In the genomic region with DNA sequence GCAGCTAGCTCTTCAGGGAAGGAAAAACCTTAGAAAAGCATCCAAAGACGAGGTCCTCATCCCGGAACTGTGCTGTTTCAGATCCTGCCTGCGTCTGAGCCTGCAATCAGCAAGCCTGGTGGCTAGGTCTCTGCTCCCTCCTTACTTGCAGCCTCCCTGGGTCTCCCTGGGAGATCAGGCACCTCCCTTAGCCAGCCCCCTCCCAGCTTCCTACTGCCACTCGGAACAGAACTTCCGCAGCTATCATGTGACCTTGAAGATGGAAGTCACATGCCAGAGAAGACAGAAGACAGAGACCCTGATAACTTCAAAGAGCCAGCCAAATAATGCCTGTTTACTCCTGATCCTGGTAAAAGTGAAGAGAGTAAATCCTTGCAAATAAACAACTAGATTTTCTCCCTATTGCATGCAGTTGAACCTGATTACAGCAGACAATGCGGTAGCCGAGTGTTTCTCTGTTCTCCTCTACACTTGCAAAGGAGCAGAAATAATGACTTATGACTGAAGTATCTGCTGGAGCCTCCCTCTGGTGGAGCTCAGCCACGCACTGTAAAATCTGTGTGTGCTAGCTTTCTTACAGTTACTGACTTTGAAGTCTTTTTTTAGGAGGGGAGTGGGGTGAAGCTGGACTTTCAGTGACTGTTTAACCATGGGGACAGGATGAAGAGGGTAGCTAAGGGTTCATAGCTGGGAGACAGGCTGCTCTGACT, we compare ENCODE assay signal across 8 mouse cellular contexts. TPM values are rescaled to one million over a fixed set of nuclear protein-coding genes. Genes with fewer than 3 reads are reported as not detected.
A peak's percentile ranks its signal among the peaks of the same experiment; 100 is the strongest.
DNase-seq lines count a peak whose midpoint lies in the region; ATAC-seq and TF ChIP-seq lines count a peak whose summit lies in the region.

No protein-coding gene starts in this region.

- no peak overlapping the region for H3K4me2 ChIP-seq in forebrain, postnatal 0 days (ENCODE audit: low read depth)
- H3K4me2 ChIP-seq in forebrain, embryonic 11.5 days (ENCODE audit: low read depth, low read length, severe bottlenecking) = no peak overlapping the region
- no peak overlapping the region for H3K4me2 ChIP-seq in CH12.LX (ENCODE audit: insufficient read depth, low read depth, poor library complexity, severe bottlenecking)
- H3K4me2 ChIP-seq in embryonic facial prominence, embryonic 15.5 days (replicated peaks) = peak overlapping the region; percentile 27
- peak overlapping the region; percentile 50 for H3K4me2 ChIP-seq in intestine, embryonic 16.5 days (ENCODE audit: low read depth, low read length)
- H3K4me2 ChIP-seq in lung, embryonic 16.5 days (ENCODE audit: low read depth, low read length) = peak overlapping the region; percentile 31
- H3K4me2 ChIP-seq in hindbrain, embryonic 16.5 days (ENCODE audit: low read length) = no peak overlapping the region

- WGBS in forebrain, postnatal 0 days = 52% methylated on average over 8 of the region's 8 CpGs
- WGBS in forebrain, embryonic 11.5 days = 64% methylated on average over 8 of the region's 8 CpGs
- 33% methylated on average over 8 of the region's 8 CpGs for WGBS in embryonic facial prominence, embryonic 15.5 days
- 26% methylated on average over 8 of the region's 8 CpGs for WGBS in intestine, embryonic 16.5 days
- 33% methylated on average over 8 of the region's 8 CpGs for WGBS in lung, embryonic 16.5 days
- WGBS in thymus, adult 2 months = 21% methylated on average over 8 of the region's 8 CpGs
- 50% methylated on average over 8 of the region's 8 CpGs for WGBS in hindbrain, embryonic 16.5 days

- no peaks in the 10 kb centered on the region for H3K27me3 ChIP-seq in forebrain, postnatal 0 days (ENCODE audit: insufficient read depth, low read length)
- no peaks in the 10 kb centered on the region for H3K27me3 ChIP-seq in forebrain, embryonic 11.5 days (ENCODE audit: control insufficient read depth, insufficient read depth, low read length)
- H3K27me3 ChIP-seq in CH12.LX (replicated peaks) = no peaks in the 10 kb centered on the region
- no peaks in the 10 kb centered on the region for H3K27me3 ChIP-seq in embryonic facial prominence, embryonic 15.5 days
- H3K27me3 ChIP-seq in intestine, embryonic 16.5 days (replicated peaks; ENCODE audit: control insufficient read depth, insufficient read depth, low read length) = no peaks in the 10 kb centered on the region
- no peaks in the 10 kb centered on the region for H3K27me3 ChIP-seq in lung, embryonic 16.5 days (ENCODE audit: control insufficient read depth, insufficient read depth, low read depth, low read length)
- no peaks in the 10 kb centered on the region for H3K27me3 ChIP-seq in thymus, adult 2 months (ENCODE audit: control insufficient read depth, insufficient read depth, low read length)
- H3K27me3 ChIP-seq in hindbrain, embryonic 16.5 days (replicated peaks; ENCODE audit: control insufficient read depth, insufficient read depth, low read length) = no peaks in the 10 kb centered on the region

- no peak for TF ChIP-seq RAD21 in CH12.LX (IDR thresholded peaks at IDR 0.05; ENCODE audit: low read depth, low read length)

- TF ChIP-seq POLR2A in CH12.LX (IDR thresholded peaks at IDR 0.05; ENCODE audit: low read depth, low read length) = peak; percentile 26; the same call in 1 of the 2 replicates
- peak; percentile 49; the same call in 1 of the 2 replicates for TF ChIP-seq POLR2A in thymus, adult 2 months (IDR thresholded peaks at IDR 0.05; ENCODE audit: control insufficient read depth, extremely low read depth, insufficient read depth, low read length, poor library complexity)

- no peak overlapping the region for H3K27ac ChIP-seq in forebrain, postnatal 0 days (ENCODE audit: low read depth, low read length)
- H3K27ac ChIP-seq in forebrain, embryonic 11.5 days (ENCODE audit: low read depth, low read length) = no peak overlapping the region
- H3K27ac ChIP-seq in CH12.LX (ENCODE audit: insufficient read depth, low read depth) = no peak overlapping the region
- H3K27ac ChIP-seq in embryonic facial prominence, embryonic 15.5 days (replicated peaks) = no peak overlapping the region
- 0 out of 2 replicates have a peak overlapping the region, but pooled peaks have one; percentile 3 for H3K27ac ChIP-seq in intestine, embryonic 16.5 days (ENCODE audit: low read length)
- H3K27ac ChIP-seq in lung, embryonic 16.5 days (ENCODE audit: low read length) = no peak overlapping the region
- H3K27ac ChIP-seq in thymus, adult 2 months (ENCODE audit: control insufficient read depth, insufficient read depth, low read length) = peak overlapping the region; percentile 51
- no peak overlapping the region for H3K27ac ChIP-seq in hindbrain, embryonic 16.5 days (ENCODE audit: low read depth, low read length)

- H3K36me3 ChIP-seq in forebrain, postnatal 0 days (ENCODE audit: insufficient read depth) = no peaks in the 10 kb centered on the region
- H3K36me3 ChIP-seq in forebrain, embryonic 11.5 days (ENCODE audit: control insufficient read depth, insufficient read depth, low read length) = no peaks in the 10 kb centered on the region
- H3K36me3 ChIP-seq in CH12.LX (replicated peaks in 1 of 2; ENCODE audit: control insufficient read depth in 1 of 2, insufficient read depth in 1 of 2, low read length in 1 of 2) = no peaks in the 10 kb centered on the region
- H3K36me3 ChIP-seq in embryonic facial prominence, embryonic 15.5 days = no peaks in the 10 kb centered on the region
- no peaks in the 10 kb centered on the region for H3K36me3 ChIP-seq in intestine, embryonic 16.5 days (ENCODE audit: control insufficient read depth, insufficient read depth, low read length)
- H3K36me3 ChIP-seq in lung, embryonic 16.5 days (ENCODE audit: control insufficient read depth, insufficient read depth, low read length) = no peaks in the 10 kb centered on the region
- no peaks in the 10 kb centered on the region for H3K36me3 ChIP-seq in thymus, adult 2 months (ENCODE audit: control insufficient read depth, insufficient read depth, low read length)
- no peaks in the 10 kb centered on the region for H3K36me3 ChIP-seq in hindbrain, embryonic 16.5 days (ENCODE audit: control insufficient read depth, insufficient read depth, low read length)

- dilution Hi-C loops in CH12.LX (cut with MboI; ENCODE audit: extremely low pct_ligation_motif_present, extremely low pct_unique_long_range_greater_than_20kb, low sequenced_read_pairs) = no loop called here

- H3K9me3 ChIP-seq in forebrain, postnatal 0 days (ENCODE audit: low read length) = no peaks in the 10 kb centered on the region
- H3K9me3 ChIP-seq in forebrain, embryonic 11.5 days (ENCODE audit: control insufficient read depth, low read length) = no peaks in the 10 kb centered on the region
- no peaks in the 10 kb centered on the region for H3K9me3 ChIP-seq in CH12.LX (replicated peaks; ENCODE audit: low read length)
- H3K9me3 ChIP-seq in embryonic facial prominence, embryonic 15.5 days (replicated peaks) = no peaks in the 10 kb centered on the region
- H3K9me3 ChIP-seq in intestine, embryonic 16.5 days (ENCODE audit: control insufficient read depth, low read length) = no peaks in the 10 kb centered on the region
- no peaks in the 10 kb centered on the region for H3K9me3 ChIP-seq in lung, embryonic 16.5 days (ENCODE audit: control insufficient read depth, low read length)
- no peaks in the 10 kb centered on the region for H3K9me3 ChIP-seq in hindbrain, embryonic 16.5 days (ENCODE audit: control insufficient read depth, low read length)

- no peak for DNase-seq in forebrain, postnatal 0 days
- DNase-seq in forebrain, embryonic 11.5 days (ENCODE audit: low spot score) = no peak
- no peak for DNase-seq in CH12.LX (ENCODE audit: extremely low read depth)
- DNase-seq in thymus, adult 2 months = peak; percentile 66

- TF ChIP-seq CTCF in forebrain, postnatal 0 days (IDR thresholded peaks at IDR 0.05; ENCODE audit: low read depth) = peak; percentile 25; the same call in 1 of the 2 replicates
- TF ChIP-seq CTCF in CH12.LX (conservative IDR thresholded peaks at IDR 0.05 in 1 of 2, IDR thresholded peaks at IDR 0.05 in 1 of 2; ENCODE audit: low read depth in 2 of 2, low read length in 2 of 2) = no peak
- TF ChIP-seq CTCF in thymus, adult 2 months (IDR thresholded peaks at IDR 0.05; ENCODE audit: borderline replicate concordance, control insufficient read depth, extremely low read depth, insufficient read depth, low read length, poor library complexity) = no peak

- H3K79me2 ChIP-seq in CH12.LX (replicated peaks; ENCODE audit: control insufficient read depth, extremely low read depth, insufficient read depth, poor library complexity, severe bottlenecking) = no peaks in the 10 kb centered on the region

- no peaks in the 10 kb centered on the region for H3K4me1 ChIP-seq in forebrain, postnatal 0 days (ENCODE audit: insufficient read depth)
- no peaks in the 10 kb centered on the region for H3K4me1 ChIP-seq in forebrain, embryonic 11.5 days (replicated peaks; ENCODE audit: control insufficient read depth, insufficient read depth, low read length)
- H3K4me1 ChIP-seq in CH12.LX (ENCODE audit: control insufficient read depth in 1 of 2, insufficient read depth in 2 of 2) = peaks cover 15 to 53% of the 10 kb centered on the region in 2 experiments
- H3K4me1 ChIP-seq in embryonic facial prominence, embryonic 15.5 days = peaks cover 17% of the 10 kb centered on the region; the same call in 1 of the 2 replicates
- peaks cover 12% of the 10 kb centered on the region for H3K4me1 ChIP-seq in intestine, embryonic 16.5 days (ENCODE audit: control insufficient read depth, insufficient read depth, low read length)
- H3K4me1 ChIP-seq in lung, embryonic 16.5 days (replicated peaks; ENCODE audit: control insufficient read depth, insufficient read depth, low read length) = peaks cover 11% of the 10 kb centered on the region
- peaks cover 37% of the 10 kb centered on the region for H3K4me1 ChIP-seq in thymus, adult 2 months (replicated peaks; ENCODE audit: control insufficient read depth, insufficient read depth, low read length)
- H3K4me1 ChIP-seq in hindbrain, embryonic 16.5 days (ENCODE audit: control insufficient read depth, insufficient read depth, low read depth, low read length) = no peaks in the 10 kb centered on the region

- no peak overlapping the region for H3K9ac ChIP-seq in forebrain, postnatal 0 days
- H3K9ac ChIP-seq in forebrain, embryonic 11.5 days (ENCODE audit: low read length) = no peak overlapping the region
- H3K9ac ChIP-seq in CH12.LX (ENCODE audit: insufficient read depth, low read depth) = peak overlapping the region; percentile 5; the same call in 1 of the 2 replicates
- no peak overlapping the region for H3K9ac ChIP-seq in embryonic facial prominence, embryonic 15.5 days
- H3K9ac ChIP-seq in intestine, embryonic 16.5 days (ENCODE audit: low read depth, low read length) = peak overlapping the region; percentile 61
- H3K9ac ChIP-seq in lung, embryonic 16.5 days (ENCODE audit: low read length) = no peak overlapping the region
- no peak overlapping the region for H3K9ac ChIP-seq in hindbrain, embryonic 16.5 days (ENCODE audit: low read depth, low read length)

- ATAC-seq in forebrain, postnatal 0 days = peak; percentile 47; the same call in 1 of the 2 replicates
- no peak for ATAC-seq in forebrain, embryonic 11.5 days (replicated peaks; ENCODE audit: low FRiP score)
- ATAC-seq in embryonic facial prominence, embryonic 15.5 days (ENCODE audit: insufficient number of reproducible peaks, low FRiP score, low TSS enrichment, low read depth) = no peak
- peak; percentile 56 for ATAC-seq in intestine, embryonic 16.5 days
- ATAC-seq in lung, embryonic 16.5 days (ENCODE audit: low read depth) = peak; percentile 46; the same call in 1 of the 2 replicates
- ATAC-seq in hindbrain, embryonic 16.5 days = no peak

- in situ Hi-C loops in CH12.LX (cut with MboI; ENCODE audit: low pct_ligation_motif_present, low pct_unique_long_range_greater_than_20kb, low sequenced_read_pairs) = no loop called here

- no peak for TF ChIP-seq EP300 in CH12.LX (IDR thresholded peaks at IDR 0.05; ENCODE audit: low read length)

- no peak overlapping the region for H3K4me3 ChIP-seq in forebrain, postnatal 0 days (ENCODE audit: low read depth, low read length)
- H3K4me3 ChIP-seq in forebrain, embryonic 11.5 days (ENCODE audit: low read depth, low read length) = no peak overlapping the region
- peak overlapping the region in 2 of 3 experiments; percentile 11 to 32 for H3K4me3 ChIP-seq in CH12.LX (replicated peaks in 1 of 3; ENCODE audit: low read depth in 2 of 3, low read length in 2 of 3, poor library complexity in 1 of 3)
- H3K4me3 ChIP-seq in embryonic facial prominence, embryonic 15.5 days (replicated peaks) = peak overlapping the region; percentile 8; the same call in 1 of the 2 replicates
- H3K4me3 ChIP-seq in intestine, embryonic 16.5 days (ENCODE audit: low read length) = peak overlapping the region; percentile 26
- peak overlapping the region; percentile 1; the same call in 1 of the 2 replicates for H3K4me3 ChIP-seq in lung, embryonic 16.5 days (ENCODE audit: low read length)
- peak overlapping the region; percentile 42 for H3K4me3 ChIP-seq in thymus, adult 2 months (ENCODE audit: control insufficient read depth, insufficient read depth, low read length)
- no peak overlapping the region for H3K4me3 ChIP-seq in hindbrain, embryonic 16.5 days (ENCODE audit: low read length)

RNA-seq across cellular contexts. Expression of gene Wdr26, which starts 22.7 kb away (rescaled TPM):
- 51.5 and 55.6 TPM in 2 replicates for total RNA-seq in forebrain, postnatal 0 days (2014; rRNA removed)
- 26.1 and 43.0 TPM in 2 replicates for polyA plus RNA-seq in forebrain, postnatal 0 days (2015; fragmentation: Nextera tagmentation; extraction: Ambion mirVana)
- polyA plus RNA-seq in forebrain, embryonic 11.5 days (2014; fragmentation: Nextera tagmentation; extraction: Ambion mirVana) = 34.1 and 45.0 TPM in 2 replicates
- total RNA-seq in CH12.LX (2012; rRNA removed) (32.4 and 32.9 TPM in 2 replicates), CH12.LX (2014; rRNA removed) (34.2 and 38.7 TPM in 2 replicates)
- 50.8 and 65.0 TPM in 2 replicates for polyA plus RNA-seq in CH12.LX (2012; ENCODE audit: insufficient read length, low read depth)
- 38.0 and 39.8 TPM in 2 replicates for polyA plus RNA-seq in embryonic facial prominence, embryonic 15.5 days (2015; fragmentation: Nextera tagmentation; extraction: Ambion mirVana)
- 22.4 and 25.5 TPM in 2 replicates for polyA plus RNA-seq in intestine, embryonic 16.5 days (2015; fragmentation: Nextera tagmentation; extraction: Ambion mirVana)
- polyA plus RNA-seq in lung, embryonic 16.5 days (2015; fragmentation: Nextera tagmentation; extraction: Ambion mirVana) = 30.0 and 30.2 TPM in 2 replicates
- polyA plus RNA-seq in thymus, adult 2 months (2012; rRNA removed) = 62.4 and 74.9 TPM in 2 replicates
- 29.5 and 30.0 TPM in 2 replicates for polyA plus RNA-seq in hindbrain, embryonic 16.5 days (2015; fragmentation: Nextera tagmentation; extraction: Ambion mirVana)

Comparison
In these comparisons a context has a peak if more than half of its experiments do, and no peak if none do; other contexts are left out.
1. ATAC-seq: peak in forebrain, postnatal 0 days (single experiment), intestine, embryonic 16.5 days (single experiment) and lung, embryonic 16.5 days (single experiment); none in forebrain, embryonic 11.5 days (single experiment), embryonic facial prominence, embryonic 15.5 days (single experiment) and hindbrain, embryonic 16.5 days (single experiment).
2. H3K27ac ChIP-seq: peak in intestine, embryonic 16.5 days (single experiment) and thymus, adult 2 months (single experiment); none in forebrain, postnatal 0 days (single experiment), forebrain, embryonic 11.5 days (single experiment), CH12.LX (single experiment), embryonic facial prominence, embryonic 15.5 days (single experiment), lung, embryonic 16.5 days (single experiment) and hindbrain, embryonic 16.5 days (single experiment).
3. H3K4me2 ChIP-seq: peak in embryonic facial prominence, embryonic 15.5 days (single experiment), intestine, embryonic 16.5 days (single experiment) and lung, embryonic 16.5 days (single experiment); none in forebrain, postnatal 0 days (single experiment), forebrain, embryonic 11.5 days (single experiment), CH12.LX (single experiment) and hindbrain, embryonic 16.5 days (single experiment).
4. H3K4me3 ChIP-seq: peak in CH12.LX (2 of 3), embryonic facial prominence, embryonic 15.5 days (single experiment), intestine, embryonic 16.5 days (single experiment), lung, embryonic 16.5 days (single experiment) and thymus, adult 2 months (single experiment); none in forebrain, postnatal 0 days (single experiment), forebrain, embryonic 11.5 days (single experiment) and hindbrain, embryonic 16.5 days (single experiment).
5. H3K9ac ChIP-seq: peak in CH12.LX (single experiment) and intestine, embryonic 16.5 days (single experiment); none in forebrain, postnatal 0 days (single experiment), forebrain, embryonic 11.5 days (single experiment), embryonic facial prominence, embryonic 15.5 days (single experiment), lung, embryonic 16.5 days (single experiment) and hindbrain, embryonic 16.5 days (single experiment).